ENCODE assay signal across 12 mouse cellular contexts in genomic region chr2:173056882-173057315, GRCm38 (mm10). TPM values are rescaled to one million over a fixed set of nuclear protein-coding genes. Genes with fewer than 3 reads are reported as not detected.
A peak's percentile ranks its signal among the peaks of the same experiment; 100 is the strongest.
DNase-seq lines count a peak whose midpoint lies in the region; ATAC-seq and TF ChIP-seq lines count a peak whose summit lies in the region.
"Had no signal": no experiment of that assay in that cellular context is flagged by ENCODE, and none has a peak within 500 bp of the region (broad histone marks: within the 10 kb centered on the region; RNA-seq: fewer than 3 reads in every experiment).

No protein-coding gene starts in this region.

- H3K9me3 ChIP-seq in G1E (replicated peaks): no peaks in the 10 kb centered on the region
- no peaks in the 10 kb centered on the region for H3K9me3 ChIP-seq in heart, postnatal 0 days (replicated peaks; ENCODE audit: control insufficient read depth, low read length)
- H3K9me3 ChIP-seq: forebrain, embryonic 12.5 days; midbrain, embryonic 13.5 days had no signal

- no peaks in the 10 kb centered on the region for H3K36me3 ChIP-seq in kidney, adult 2 months (ENCODE audit: control insufficient read depth, insufficient read depth, low read length)
- H3K36me3 ChIP-seq in G1E (replicated peaks): peaks cover 7% of the 10 kb centered on the region
- H3K36me3 ChIP-seq in heart, postnatal 0 days (replicated peaks; ENCODE audit: control insufficient read depth, insufficient read depth, low read length): no peaks in the 10 kb centered on the region
- H3K36me3 ChIP-seq: forebrain, embryonic 12.5 days; midbrain, embryonic 13.5 days had no signal

- H3K27ac ChIP-seq in kidney, adult 2 months (ENCODE audit: insufficient read depth, low read depth, low read length): no peak overlapping the region
- H3K27ac ChIP-seq in heart, postnatal 0 days (ENCODE audit: low read depth): peak overlapping the region; percentile 86; the same call in 1 of the 2 replicates
- H3K27ac ChIP-seq: forebrain, embryonic 12.5 days; hindbrain, postnatal 0 days; midbrain, embryonic 13.5 days had no signal

- TF ChIP-seq EP300 in heart, postnatal 0 days (IDR thresholded peaks at IDR 0.05; ENCODE audit: low read depth): no peak

- no peak for TF ChIP-seq POLR2A in kidney, adult 2 months (IDR thresholded peaks at IDR 0.05; ENCODE audit: low read depth, low read length)

- H3K4me3 ChIP-seq in kidney, adult 2 months (ENCODE audit: insufficient read depth, low read depth, low read length): no peak overlapping the region
- H3K4me3 ChIP-seq in G1E (ENCODE audit: low read depth, low read length): no peak overlapping the region
- H3K4me3 ChIP-seq in heart, postnatal 0 days (ENCODE audit: low read depth, low read length): no peak overlapping the region
- H3K4me3 ChIP-seq: forebrain, embryonic 12.5 days; midbrain, embryonic 13.5 days had no signal

- no peak for TF ChIP-seq CTCF in kidney, adult 2 months (conservative IDR thresholded peaks at IDR 0.05; ENCODE audit: insufficient read depth, insufficient read length, low read depth, low read length)
- TF ChIP-seq CTCF in G1E (IDR thresholded peaks at IDR 0.05; ENCODE audit: low read depth, low read length): no peak
- no peak for TF ChIP-seq CTCF in heart, postnatal 0 days (IDR thresholded peaks at IDR 0.05; ENCODE audit: low read depth)

- H3K27me3 ChIP-seq in kidney, adult 2 months (replicated peaks; ENCODE audit: control insufficient read depth, insufficient read depth, low read length): no peaks in the 10 kb centered on the region
- H3K27me3 ChIP-seq in G1E (ENCODE audit: insufficient read depth, low read length): peaks cover 20% of the 10 kb centered on the region; the same call in 1 of the 2 replicates
- H3K27me3 ChIP-seq in heart, postnatal 0 days (ENCODE audit: control insufficient read depth, insufficient read depth, low read length): no peaks in the 10 kb centered on the region
- H3K27me3 ChIP-seq: forebrain, embryonic 12.5 days; midbrain, embryonic 13.5 days had no signal

- peak; percentile 62; the same call in 1 of the 2 replicates for ATAC-seq in G1E (ENCODE audit: extremely low read depth, insufficient number of reproducible peaks, low FRiP score, poor library complexity, severe bottlenecking)
- ATAC-seq in heart, postnatal 0 days (ENCODE audit: insufficient read depth, low read depth): peak; percentile 12; the same call in 1 of the 2 replicates
- ATAC-seq in megakaryocyte progenitor cell, adult 5-6 weeks (replicated peaks; ENCODE audit: poor library complexity): peak; percentile 67
- no peak for ATAC-seq in activated CD4-positive, CD25-positive, alpha-beta regulatory T cell, adult 4 months
- ATAC-seq: hindbrain, postnatal 0 days; midbrain, embryonic 13.5 days had no signal

- H3K4me1 ChIP-seq in kidney, adult 2 months (ENCODE audit: control insufficient read depth, insufficient read depth, low read length): no peaks in the 10 kb centered on the region
- H3K4me1 ChIP-seq in G1E (ENCODE audit: insufficient read depth, low read depth, low read length): peaks cover 38% of the 10 kb centered on the region
- peaks cover 41% of the 10 kb centered on the region for H3K4me1 ChIP-seq in heart, postnatal 0 days (ENCODE audit: control insufficient read depth, insufficient read depth)

- 70% methylated on average over 11 of the region's 11 CpGs for WGBS in kidney, adult 2 months
- 71% methylated on average over 11 of the region's 11 CpGs for whole genome bisulfite sequencing in heart, postnatal 0 days

- H3K4me2 ChIP-seq in heart, postnatal 0 days (ENCODE audit: low read depth, low read length): no peak overlapping the region
- H3K4me2 ChIP-seq: forebrain, embryonic 12.5 days; midbrain, embryonic 13.5 days had no signal

- no peak overlapping the region for H3K9ac ChIP-seq in heart, postnatal 0 days (replicated peaks; ENCODE audit: low read depth, low read length)
- H3K9ac ChIP-seq: forebrain, embryonic 12.5 days; midbrain, embryonic 13.5 days had no signal

- DNase-seq in kidney, postnatal 10 days: peak; percentile 3
- no peak for DNase-seq in kidney, adult 2 months
- DNase-seq in G1E (ENCODE audit: low spot score): no peak
- no peak for DNase-seq in heart, postnatal 0 days (ENCODE audit: low spot score)
- no peak for DNase-seq in ovary, postnatal 10 days (ENCODE audit: low spot score)
- DNase-seq in lung, postnatal 4 days: no peak
- DNase-seq: cerebellum, postnatal 14 days had no signal

RNA-seq across cellular contexts. Expression of gene Rbm38, which starts 36.6 kb away (rescaled TPM):
- polyA plus RNA-seq in kidney, adult 2 months (2012; rRNA removed): 19.9 and 37.9 TPM in 2 replicates
- total RNA-seq in G1E (2014; fragmentation: Nextera tagmentation) (299 and 342 TPM in 2 replicates), G1E (2017) (35.7 and 36.0 TPM in 2 replicates)
- 692 and 737 TPM in 2 replicates for polyA plus RNA-seq in G1E (2012)
- 85.0 and 119 TPM in 2 replicates for total RNA-seq in heart, postnatal 0 days (2014; rRNA removed; ENCODE audit: low replicate concordance)
- polyA plus RNA-seq in heart, postnatal 0 days (2015; fragmentation: Nextera tagmentation; extraction: Ambion mirVana): 122 and 135 TPM in 2 replicates
- total RNA-seq in megakaryocyte progenitor cell, adult 5-6 weeks (2015): 130 and 153 TPM in 2 replicates
- 50.3 and 55.9 TPM in 2 replicates for total RNA-seq in megakaryocyte progenitor cell, adult 5-6 weeks (2017)
- polyA plus RNA-seq in activated CD4-positive, CD25-positive, alpha-beta regulatory T cell, adult 4 months (2017; shearing (Covaris generic)): 100 to 1,000 TPM; 154 to 186 TPM

RNA-seq across cellular contexts. Expression of gene Rae1, which starts 57.0 kb away (rescaled TPM):
- 53.8 and 56.7 TPM in 2 replicates for polyA plus RNA-seq in kidney, adult 2 months (2012; rRNA removed)
- total RNA-seq in G1E (2014; fragmentation: Nextera tagmentation) (165 and 189 TPM in 2 replicates), G1E (2017) (92.4 and 93.2 TPM in 2 replicates)
- polyA plus RNA-seq in G1E (2012): 60.2 and 71.9 TPM in 2 replicates
- total RNA-seq in heart, postnatal 0 days (2014; rRNA removed; ENCODE audit: low replicate concordance): 80.2 and 83.4 TPM in 2 replicates
- 70.5 and 76.7 TPM in 2 replicates for polyA plus RNA-seq in heart, postnatal 0 days (2015; fragmentation: Nextera tagmentation; extraction: Ambion mirVana)
- total RNA-seq in megakaryocyte progenitor cell, adult 5-6 weeks (2015): 121 and 128 TPM in 2 replicates
- 72.9 and 76.3 TPM in 2 replicates for total RNA-seq in megakaryocyte progenitor cell, adult 5-6 weeks (2017)
- polyA plus RNA-seq in activated CD4-positive, CD25-positive, alpha-beta regulatory T cell, adult 4 months (2017; shearing (Covaris generic)): 10 to 100 TPM; 54.5 to 63.6 TPM
